Mouse (Mus musculus) liver, adult 2 months (tissue): ENCODE results near the gene Gm13084. TPM values are rescaled to one million over a fixed set of nuclear protein-coding genes. Genes with fewer than 3 reads are reported as not detected.
"Not testable (repeated sequence)": the region's sequence is repeated elsewhere in the genome, so short reads cannot be mapped to it uniquely, and the experiment has no call there.

ENCODE experiments used
- DNase-seq: peaks from one replicate; pipeline ENCODE4 v3.0.0-alpha.2; 2011; ENCODE audit warnings: low read depth, low spot score; ENCODE audit errors: extremely low read depth
- H3K27ac ChIP-seq: fragments of 200-500 bp; replicated peaks from 2 replicates; pipeline ENCODE4 v1.5.1; 2012; ENCODE audit warnings: low read depth, mild to moderate bottlenecking, control low read depth, inconsistent platforms, low read length; ENCODE audit not compliant: insufficient read depth
- H3K27me3 ChIP-seq: fragments of 200-500 bp; 2 replicates; pipeline ENCODE4 v1.6.1; 2012; ENCODE audit warnings: mild to moderate bottlenecking, moderate library complexity, low read length, inconsistent platforms; ENCODE audit not compliant: control insufficient read depth, insufficient read depth
- H3K36me3 ChIP-seq: fragments of 200-500 bp; 2 replicates; pipeline ENCODE4 v1.6.1; 2012; ENCODE audit warnings: low read length, inconsistent platforms; ENCODE audit not compliant: control insufficient read depth, insufficient read depth
- H3K4me1 ChIP-seq: fragments of 200-500 bp; 2 replicates; pipeline ENCODE4 v1.6.1; 2011; ENCODE audit warnings: low read length; ENCODE audit not compliant: control insufficient read depth, insufficient read depth
- H3K4me3 ChIP-seq: fragments of 200-500 bp; 2 replicates; pipeline ENCODE4 v1.5.1; 2011; ENCODE audit warnings: low read depth, mild to moderate bottlenecking, control low read depth, low read length, moderate library complexity; ENCODE audit not compliant: insufficient read depth
- H3K79me2 ChIP-seq: fragments of 200-500 bp; 2 replicates; pipeline ENCODE4 v1.6.1; 2012; ENCODE audit warnings: inconsistent platforms, mild to moderate bottlenecking, low read length, moderate library complexity; ENCODE audit not compliant: control insufficient read depth, insufficient read depth
- H3K9ac ChIP-seq: fragments of 200-500 bp; 2 replicates; pipeline ENCODE4 v1.6.1; 2012; ENCODE audit warnings: low read depth, mild to moderate bottlenecking, control low read depth, inconsistent platforms, low read length
- CTCF ChIP-seq: fragments of 200-500 bp; IDR thresholded peaks from 2 replicates; pipeline ENCODE4 v1.5.1; 2011; ENCODE audit warnings: low read depth, low read length, control low read depth
- POLR2A ChIP-seq: fragments of 200-500 bp; IDR thresholded peaks from 2 replicates; pipeline ENCODE4 v1.6.1; 2011; ENCODE audit warnings: low read length, control low read depth; ENCODE audit not compliant: insufficient read depth; ENCODE audit errors: extremely low read depth
- WGBS: fragments of 180-500 bp; shearing (Covaris S2); methylation state at CpG from one replicate; pipeline ENCODE4 v1.1.7; 2018; 5-methylcytosine and 5-hydroxymethylcytosine counted together
- polyA plus RNA-seq: library from polyadenylated mRNA; depleted of rRNA; stranded (reverse); fragments of >200 nt; gene quantifications from 2 replicates; pipeline ENCODE4 v1.2.3, GENCODE M21; 2012; rRNA removed
- total RNA-seq: library from RNA; depleted of rRNA; stranded (reverse); fragments of >200 nt; gene quantifications from 2 replicates; pipeline ENCODE4 v1.2.3, GENCODE M21; 2014; rRNA removed

The Gm13084 gene
- total RNA-seq: not detected in 2 replicates
- not detected in 2 replicates for polyA plus RNA-seq

GRCm38 (mm10) chr4:143815993-143816392, at the start of gene Gm13084:
Gm13084 (minus strand) TSS chr4:143816093.
- Histone ChIP-seq H3K79me2 (no peaks in the 10 kb centered on the region), H3K4me3 (no peak within 1 kb of the TSS), H3K9ac (no peak within 1 kb of the TSS), H3K36me3 (no peaks in the 10 kb centered on the region), H3K27me3 (no peaks in the 10 kb centered on the region), H3K27ac (no peak within 1 kb of the TSS), H3K4me1 (no peaks in the 10 kb centered on the region)
- 65% methylated on average over 2 of the region's 2 CpGs for WGBS
- TF ChIP-seq POLR2A: no peak
- no peak for TF ChIP-seq CTCF
- no peak for DNase-seq

- H3K4me3 ChIP-seq, H3K27me3 ChIP-seq, H3K79me2 ChIP-seq, H3K4me1 ChIP-seq, H3K36me3 ChIP-seq, DNase-seq, H3K27ac ChIP-seq, H3K9ac ChIP-seq: not testable (repeated sequence)
These were observed 30.3 kb upstream of the Gm13084 start, which contains the start of gene Gm13103 for GRCm38 (mm10) chr4:143846197-143846596. Gm13103 (plus strand) TSS chr4:143846497.

- 87% methylated on average over 3 of the region's 3 CpGs for WGBS
- H3K79me2 ChIP-seq, H3K27me3 ChIP-seq, H3K36me3 ChIP-seq, H3K9ac ChIP-seq, H3K27ac ChIP-seq, DNase-seq, H3K4me3 ChIP-seq, H3K4me1 ChIP-seq: not testable (repeated sequence)
These were observed 26.8 kb downstream of the Gm13084 start, which contains the start of gene Gm13023 for GRCm38 (mm10) chr4:143789052-143789451. Gm13023 (plus strand) TSS chr4:143789352.

Other genes with a start within 250 kb of the Gm13084 start
- not detected in 2 replicates for gene Gm13083, start 201.1 kb downstream of the Gm13084 start, total RNA-seq
- gene Gm13083, start 201.1 kb downstream of the Gm13084 start, polyA plus RNA-seq: not detected in 2 replicates
- gene Gm13088, start 158.8 kb downstream of the Gm13084 start, total RNA-seq: not detected in 2 replicates
- not detected in 2 replicates for gene Gm13088, start 158.8 kb downstream of the Gm13084 start, polyA plus RNA-seq
- gene Gm13089, start 113.4 kb downstream of the Gm13084 start, total RNA-seq: not detected in 2 replicates
- gene Gm13089, start 113.4 kb downstream of the Gm13084 start, polyA plus RNA-seq: not detected in 2 replicates
- not detected in 2 replicates for gene Gm13078, start 96.6 kb downstream of the Gm13084 start, total RNA-seq
- gene Gm13078, start 96.6 kb downstream of the Gm13084 start, polyA plus RNA-seq: not detected in 2 replicates
- gene Gm13023, start 26.7 kb downstream of the Gm13084 start, total RNA-seq: not detected in 2 replicates
- gene Gm13023, start 26.7 kb downstream of the Gm13084 start, polyA plus RNA-seq: not detected in 2 replicates
- gene Gm13103, start 30.4 kb upstream of the Gm13084 start, total RNA-seq: not detected in 2 replicates
- not detected in 2 replicates for gene Gm13103, start 30.4 kb upstream of the Gm13084 start, polyA plus RNA-seq
- not detected in 2 replicates for gene Pramef6, start 84.3 kb upstream of the Gm13084 start, total RNA-seq
- gene Pramef6, start 84.3 kb upstream of the Gm13084 start, polyA plus RNA-seq: not detected in 2 replicates
- not detected in 2 replicates for gene Pramef25, start 134.9 kb upstream of the Gm13084 start, total RNA-seq
- not detected in 2 replicates for gene Pramef25, start 134.9 kb upstream of the Gm13084 start, polyA plus RNA-seq
- not detected in 2 replicates for gene Gm13101, start 150.9 kb upstream of the Gm13084 start, total RNA-seq
- not detected in 2 replicates for gene Gm13101, start 150.9 kb upstream of the Gm13084 start, polyA plus RNA-seq
- gene Pramef17, start 178.3 kb upstream of the Gm13084 start, total RNA-seq: not detected in 2 replicates
- not detected in 2 replicates for gene Pramef17, start 178.3 kb upstream of the Gm13084 start, polyA plus RNA-seq
- not detected in 2 replicates for gene Pramel4, start 243.0 kb upstream of the Gm13084 start, total RNA-seq
- not detected in 2 replicates for gene Pramel4, start 243.0 kb upstream of the Gm13084 start, polyA plus RNA-seq